Mouse (Mus musculus) right cerebral cortex, adult 18-20 months (tissue): ENCODE data around the gene Serpina12.

ENCODE experiments used
- DNase-seq: peaks from one replicate; pipeline ENCODE4 v3.0.0; 2022; ENCODE audit warnings: mixed read lengths

Gene Serpina12

GRCm38 (mm10) chr12:104044343-104044742 is at the start of gene Serpina12:
Serpina12 (minus strand) TSS chr12:104044443.
- DNase-seq: no peak

DNA sequence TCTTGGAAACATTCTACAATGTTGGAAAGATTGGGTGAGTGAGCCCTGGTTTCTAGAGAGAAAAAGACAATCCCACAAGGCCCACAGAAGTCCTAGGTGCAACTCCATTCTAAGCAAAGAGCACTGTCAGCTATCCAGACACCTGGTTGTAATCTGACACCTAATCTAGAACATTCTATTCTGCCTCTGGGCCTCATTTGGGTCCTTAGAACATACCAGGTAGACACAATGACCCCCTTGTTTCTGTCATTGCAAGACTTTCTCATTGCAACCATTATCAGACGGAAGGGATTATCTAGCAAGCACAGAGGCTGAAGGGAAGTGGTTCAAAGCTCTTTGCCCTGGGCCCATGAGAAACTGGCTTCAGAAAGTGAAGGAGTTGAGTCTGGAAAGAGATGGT is 47.1 kb upstream of the Serpina12 start:
- DNase-seq: no peak

DNA sequence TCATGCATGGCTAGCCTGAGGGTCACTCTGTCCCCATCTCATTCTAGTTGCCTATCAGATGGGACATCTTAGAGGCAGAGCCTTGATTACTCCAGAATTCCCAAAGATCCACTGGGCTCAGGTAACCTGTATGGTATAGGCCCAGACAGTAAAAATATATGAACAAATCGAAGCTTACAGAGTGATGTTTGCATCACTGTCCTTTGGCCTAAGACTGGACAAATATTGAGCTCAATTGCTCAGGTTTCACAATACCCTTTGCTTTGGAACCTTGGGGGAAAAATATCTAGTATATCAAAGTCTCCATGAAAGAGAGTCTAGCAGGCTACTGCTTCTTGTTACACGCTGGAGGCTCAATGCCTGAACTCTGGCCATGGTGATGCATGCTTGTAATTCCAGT is 45.9 kb upstream of the Serpina12 start:
- no peak for DNase-seq

- DNase-seq: peak; percentile 60
Observed at GRCm38 (mm10) chr12:104072286-104072685, 28.0 kb upstream of the Serpina12 start.

GRCm38 (mm10) chr12:104071708-104072107 is 27.5 kb upstream of the Serpina12 start:
- DNase-seq: no peak

GRCm38 (mm10) chr12:104069620-104070019 is 25.4 kb upstream of the Serpina12 start:
- DNase-seq: peak; percentile 78

DNA sequence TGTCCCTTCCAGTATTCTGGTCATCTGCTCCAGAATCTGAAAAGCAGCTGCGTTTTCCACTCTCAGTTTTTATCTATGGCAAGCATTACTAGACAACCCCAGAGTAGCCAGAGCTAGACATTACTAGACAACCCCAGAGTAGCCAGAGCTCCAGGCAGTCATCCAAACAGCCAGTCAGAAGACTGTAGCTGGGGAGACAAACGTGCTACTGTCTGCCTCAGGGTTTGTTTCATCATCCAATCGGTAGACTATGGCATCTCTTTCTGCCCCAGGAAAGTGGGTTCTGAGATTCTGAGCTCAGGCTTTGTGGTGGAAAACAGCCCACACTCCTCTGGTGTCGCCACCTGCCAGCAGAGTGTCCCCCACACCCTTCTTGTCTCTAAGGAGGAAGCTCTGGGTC is 23.3 kb upstream of the Serpina12 start:
- DNase-seq: peak; percentile 73

- DNase-seq: no peak
Observed at GRCm38 (mm10) chr12:104066241-104066640, 22.0 kb upstream of the Serpina12 start.

- no peak for DNase-seq
Observed at GRCm38 (mm10) chr12:104064996-104065395, 20.8 kb upstream of the Serpina12 start.

- no peak for DNase-seq
Observed at GRCm38 (mm10) chr12:104064532-104064931, 20.3 kb upstream of the Serpina12 start.

GRCm38 (mm10) chr12:104061862-104062261 is 17.6 kb upstream of the Serpina12 start:
- no peak for DNase-seq

GRCm38 (mm10) chr12:104060126-104060525 is 15.9 kb upstream of the Serpina12 start:
- no peak for DNase-seq

GRCm38 (mm10) chr12:104057531-104057930 is 13.3 kb upstream of the Serpina12 start:
- no peak for DNase-seq

DNA sequence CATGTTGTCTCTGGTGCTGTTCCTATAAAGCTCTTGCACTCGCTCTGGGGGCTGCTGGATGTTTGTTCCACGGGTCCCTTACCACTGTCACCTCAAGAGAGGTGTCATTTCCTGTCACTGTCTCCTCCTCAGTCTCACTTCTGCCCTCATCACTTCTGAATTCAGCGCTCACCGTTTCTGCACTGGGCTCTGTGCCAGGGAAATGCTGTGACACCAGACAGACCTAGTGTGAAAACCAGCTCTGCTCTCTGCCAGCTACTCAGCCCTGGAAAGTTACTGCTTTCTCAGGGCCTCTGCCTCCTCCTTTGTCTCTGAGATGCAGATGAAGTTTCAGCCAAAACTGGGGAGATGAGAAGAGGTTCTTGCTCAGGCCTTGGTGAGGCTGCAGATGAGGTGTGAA is 12.8 kb upstream of the Serpina12 start:
- DNase-seq: peak; percentile 88

- DNase-seq: no peak
Observed at GRCm38 (mm10) chr12:104055755-104056154, 11.5 kb upstream of the Serpina12 start.

DNA sequence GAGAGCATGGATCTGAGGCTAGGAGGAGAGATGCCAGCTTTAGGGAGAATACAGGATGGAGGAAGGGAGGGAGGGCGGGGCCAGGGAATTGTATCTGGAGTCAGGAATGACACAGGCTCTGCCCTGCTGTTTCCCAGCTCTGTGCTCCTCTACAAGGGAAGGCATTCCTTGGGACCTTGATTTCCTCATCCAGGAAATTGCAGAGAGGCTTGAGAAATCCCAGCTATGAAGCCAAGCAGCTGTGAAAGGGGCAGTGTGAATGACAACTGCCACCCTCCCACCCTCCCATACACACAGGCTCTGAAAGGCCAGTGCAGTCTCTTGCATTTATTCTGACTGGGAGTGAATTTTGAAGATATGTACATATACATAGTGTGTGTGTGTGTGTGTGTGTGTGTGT is 9.8 kb upstream of the Serpina12 start:
- DNase-seq: no peak

DNA sequence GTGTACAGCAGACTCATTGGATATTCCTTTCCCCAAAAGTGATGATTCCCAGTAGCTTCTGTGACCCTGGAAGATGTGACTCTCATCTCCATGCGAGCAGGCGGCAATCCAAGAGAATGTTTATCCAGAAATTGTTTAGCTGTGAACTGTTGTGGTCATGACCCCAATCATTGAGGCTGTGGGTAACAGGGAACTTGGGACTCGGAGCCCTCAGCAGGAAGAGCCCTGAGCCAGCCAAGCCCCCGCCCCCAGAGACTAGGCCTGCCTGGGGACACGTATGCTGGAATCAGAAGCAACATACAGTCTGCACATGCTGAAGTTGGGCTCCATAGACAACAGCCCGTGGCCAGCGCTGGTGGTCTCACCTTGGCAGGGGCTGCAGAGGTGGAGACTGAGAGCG is 1.5 kb upstream of the Serpina12 start:
- no peak for DNase-seq

GRCm38 (mm10) chr12:104042753-104043152 is 1.5 kb downstream of the Serpina12 start:
- DNase-seq: no peak

- DNase-seq: peak; percentile 37
Observed at GRCm38 (mm10) chr12:104041401-104041800, 2.8 kb downstream of the Serpina12 start.

DNA sequence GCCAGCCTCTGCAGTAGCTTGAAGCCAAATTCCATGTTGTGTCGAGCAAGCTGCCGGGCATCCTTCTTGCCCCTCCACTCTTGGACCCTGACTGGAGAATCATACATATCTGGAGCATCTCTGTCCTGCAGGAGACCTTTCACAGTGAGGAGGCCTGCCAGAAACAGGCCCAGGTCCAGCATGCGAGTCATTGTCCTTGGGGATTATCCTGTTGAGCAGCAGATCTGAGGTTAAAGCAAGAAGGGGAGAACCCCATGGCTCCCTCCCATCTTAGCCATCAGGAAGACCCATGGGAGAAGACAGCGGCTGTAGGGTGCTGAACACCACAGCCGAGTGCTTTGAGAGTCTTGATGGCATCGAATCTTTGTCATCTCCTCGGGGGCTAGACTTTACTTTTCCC is 6.1 kb downstream of the Serpina12 start:
- no peak for DNase-seq

- DNase-seq: no peak
Observed at GRCm38 (mm10) chr12:104033752-104034151, 10.5 kb downstream of the Serpina12 start.

DNA sequence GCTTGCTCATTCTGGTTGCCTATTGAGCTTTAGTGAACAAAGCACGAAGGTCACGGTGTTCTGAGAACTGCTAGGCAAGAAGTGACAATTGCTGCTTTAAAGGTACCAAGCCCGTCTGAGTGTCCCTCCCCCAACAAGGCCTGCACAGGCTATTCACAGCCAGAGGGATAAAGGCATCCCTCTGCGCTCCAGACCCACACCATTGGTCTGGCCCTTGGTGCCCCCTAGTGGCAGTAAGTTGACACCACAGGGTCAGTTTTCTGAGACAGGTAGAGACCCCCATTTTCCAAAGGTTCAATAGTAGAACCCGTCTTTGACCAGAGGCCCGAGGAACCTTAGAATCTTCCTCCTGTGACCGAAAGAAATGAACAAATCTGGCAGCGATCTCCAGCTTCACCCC is 14.3 kb downstream of the Serpina12 start:
- no peak for DNase-seq

- no peak for DNase-seq
Observed at GRCm38 (mm10) chr12:104015280-104015679, 29.0 kb downstream of the Serpina12 start.

GRCm38 (mm10) chr12:104013620-104014019 is 30.6 kb downstream of the Serpina12 start, which contains the start of gene Serpina9:
Serpina9 (minus strand) TSS chr12:104013755.
- peak; percentile 49 for DNase-seq

GRCm38 (mm10) chr12:104004689-104005088 is 39.6 kb downstream of the Serpina12 start:
- DNase-seq: no peak

GRCm38 (mm10) chr12:104003238-104003612 is 41.0 kb downstream of the Serpina12 start:
- no peak for DNase-seq
